Mouse (Mus musculus) hindbrain, embryonic 11.5 days (tissue): ENCODE data around the gene 4933430I17Rik. TPM values are rescaled to one million over a fixed set of nuclear protein-coding genes. Genes with fewer than 3 reads are reported as not detected.
"Not testable (repeated sequence)": the region's sequence is repeated elsewhere in the genome, so short reads cannot be mapped to it uniquely, and the experiment has no call there.

Experiments
- ATAC-seq: fragments of 200-750 bp; cut with Nextera tagmentation; 2 replicates; pipeline ENCODE4 v1.8.0; 2017; ENCODE audit warnings: mild to moderate bottlenecking, moderate TSS enrichment, moderate library complexity; ENCODE audit not compliant: low FRiP score
- DNase-seq: peaks from one replicate; pipeline ENCODE4 v3.0.0-alpha.2; 2015; ENCODE audit warnings: low spot score
- H3K27ac ChIP-seq: fragments of 300-500 bp; sonication (generic); 2 replicates; pipeline ENCODE4 v1.5.1; 2014; ENCODE audit warnings: mild to moderate bottlenecking, low read depth, low read length
- H3K27me3 ChIP-seq: fragments of 300-500 bp; sonication (generic); 2 replicates; pipeline ENCODE4 v1.6.1; 2014; ENCODE audit warnings: mild to moderate bottlenecking, low read length, moderate library complexity, mixed read lengths; ENCODE audit not compliant: control insufficient read depth, insufficient read depth
- H3K36me3 ChIP-seq: fragments of 300-500 bp; sonication (generic); 2 replicates; pipeline ENCODE4 v1.6.1; 2014; ENCODE audit warnings: mild to moderate bottlenecking, low read length, moderate library complexity, mixed read lengths; ENCODE audit not compliant: control insufficient read depth, insufficient read depth
- H3K4me1 ChIP-seq: fragments of 300-500 bp; sonication (generic); replicated peaks from 2 replicates; pipeline ENCODE4 v1.6.1; 2014; ENCODE audit warnings: low read length, mixed read lengths; ENCODE audit not compliant: control insufficient read depth, insufficient read depth
- H3K4me2 ChIP-seq: fragments of 300-500 bp; sonication (generic); replicated peaks from 2 replicates; pipeline ENCODE4 v1.6.1; 2014; ENCODE audit warnings: mild to moderate bottlenecking, low read depth, low read length
- H3K4me3 ChIP-seq: fragments of 300-500 bp; sonication (generic); 2 replicates; pipeline ENCODE4 v1.5.1; 2014; ENCODE audit warnings: low read depth, low read length
- H3K9ac ChIP-seq: fragments of 300-500 bp; sonication (generic); 2 replicates; pipeline ENCODE4 v1.6.1; 2014; ENCODE audit warnings: low read depth, low read length
- H3K9me3 ChIP-seq: fragments of 300-500 bp; sonication (generic); 2 replicates; pipeline ENCODE4 v1.6.1; 2016; ENCODE audit warnings: low read length; ENCODE audit not compliant: control insufficient read depth
- WGBS: fragments of 180-500 bp; shearing (Covaris S2); extraction: QIAGEN DNeasy Blood & Tissue Kit; methylation state at CpG from one replicate; pipeline ENCODE4 v1.1.7; 2014; 5-methylcytosine and 5-hydroxymethylcytosine counted together
- polyA plus RNA-seq: library from polyadenylated mRNA; unstranded; fragments of >200 nt; fragmentation: Nextera tagmentation; extraction: Ambion mirVana; gene quantifications from 2 replicates; pipeline ENCODE4 v1.2.1, GENCODE M21; 2014

The 4933430I17Rik gene
- polyA plus RNA-seq, 1 experiment from 2014 or later, result 1.8 TPM

DNA sequence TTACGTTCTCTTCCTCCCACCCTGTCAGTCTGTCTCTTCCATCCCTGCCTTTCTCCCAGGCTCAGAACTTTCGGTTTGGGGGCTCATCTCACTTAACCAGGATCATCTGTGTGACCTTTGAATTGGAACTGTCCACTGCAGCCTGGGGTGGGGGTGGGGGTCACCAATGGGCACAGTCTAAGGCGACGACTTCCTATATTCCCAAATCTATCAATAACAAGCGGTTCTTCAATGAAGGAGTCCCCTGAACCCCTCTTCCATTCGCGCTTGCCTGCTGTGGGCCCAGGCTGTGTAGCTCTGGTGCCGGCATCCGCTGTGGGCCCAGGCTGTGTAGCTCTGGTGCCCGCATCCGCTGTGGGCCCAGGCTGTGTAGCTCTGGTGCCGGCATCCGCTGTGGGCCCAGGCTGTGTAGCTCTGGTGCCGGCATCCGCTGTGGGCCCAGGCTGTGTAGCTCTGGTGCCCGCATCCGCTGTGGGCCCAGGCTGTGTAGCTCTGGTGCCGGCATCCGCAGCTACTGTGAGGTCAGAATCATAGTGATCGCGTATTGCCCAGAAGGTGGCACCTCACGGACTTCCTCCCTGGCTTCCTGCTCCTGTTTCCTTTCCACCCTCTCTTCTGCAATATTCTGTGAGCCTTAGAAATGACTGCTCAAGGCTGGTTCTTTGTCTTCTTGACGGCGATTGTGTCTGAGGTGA is 68.5 kb downstream of the 4933430I17Rik start:
- H3K9me3 ChIP-seq, ATAC-seq, H3K4me3 ChIP-seq, H3K9ac ChIP-seq, H3K27me3 ChIP-seq, H3K4me2 ChIP-seq, H3K27ac ChIP-seq, DNase-seq, H3K36me3 ChIP-seq, H3K4me1 ChIP-seq: not testable (repeated sequence)
- WGBS, result 94% methylated on average over 24 of the region's 24 CpGs

DNA sequence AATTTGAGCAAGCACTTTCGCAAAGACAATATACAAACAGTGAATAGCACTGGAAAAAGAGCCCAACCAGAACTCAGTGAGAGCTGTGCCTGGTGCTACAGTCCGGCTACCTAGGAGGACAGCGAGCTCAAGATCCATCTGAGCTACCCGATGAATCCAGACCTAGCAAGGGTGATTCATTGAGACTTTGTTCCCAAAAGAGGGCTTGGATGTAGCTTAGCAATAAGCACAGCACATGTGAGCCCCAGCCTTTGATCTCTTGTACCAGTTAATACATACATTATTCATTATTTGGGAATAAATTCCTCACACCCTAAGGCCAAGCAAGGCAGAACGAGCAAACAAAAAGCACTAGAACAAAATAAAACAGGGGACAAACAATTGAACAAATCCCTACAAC is 69.3 kb downstream of the 4933430I17Rik start:
- H3K9ac ChIP-seq, result no peak overlapping the region
- H3K36me3 ChIP-seq, result no peaks in the 10 kb centered on the region
- peak; percentile 15 for DNase-seq
- H3K4me2 ChIP-seq, result no peak overlapping the region
- ATAC-seq, result no peak
- no peaks in the 10 kb centered on the region for H3K27me3 ChIP-seq
- no peak overlapping the region for H3K27ac ChIP-seq
- H3K4me3 ChIP-seq, result no peak overlapping the region
- 64% methylated on average over 5 of the region's 5 CpGs for WGBS
- H3K4me1 ChIP-seq, result peaks cover 4% of the 10 kb centered on the region; the same call in 1 of the 2 replicates
- H3K9me3 ChIP-seq, result no peaks in the 10 kb centered on the region

DNA sequence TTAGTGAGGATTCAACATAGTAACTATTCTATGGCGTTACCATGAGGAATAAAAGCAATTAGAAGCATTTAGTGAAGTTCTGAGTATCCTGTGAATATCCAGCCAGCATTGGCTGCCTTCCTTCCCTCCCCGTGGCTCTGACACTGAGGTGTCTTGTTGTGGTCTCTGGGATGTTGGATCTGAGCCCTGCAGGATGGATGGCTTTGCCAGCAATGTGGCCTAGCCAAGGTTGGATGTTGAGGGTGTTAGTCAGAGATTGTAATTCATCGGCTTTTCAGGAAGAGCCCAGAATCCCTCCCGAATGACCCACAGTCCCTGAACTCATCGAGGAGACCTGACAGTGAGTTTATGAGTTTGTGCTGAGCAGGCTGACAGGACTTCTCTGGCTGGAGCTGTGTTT is 70.9 kb downstream of the 4933430I17Rik start:
- Histone ChIP-seq H3K4me2 (no peak overlapping the region), H3K4me3 (no peak overlapping the region), H3K27ac (no peak overlapping the region), H3K9me3 (no peaks in the 10 kb centered on the region), H3K4me1 (peaks cover 4% of the 10 kb centered on the region; the same call in 1 of the 2 replicates), H3K27me3 (no peaks in the 10 kb centered on the region), H3K9ac (no peak overlapping the region), H3K36me3 (no peaks in the 10 kb centered on the region)
- ATAC-seq (no peak), DNase-seq (no peak)
- 87% methylated on average over 5 of the region's 5 CpGs for WGBS

Other genes starting within 250 kb of the 4933430I17Rik start
- 21.2 and 22.8 TPM in 2 replicates for gene Fkbp15, start 164.8 kb upstream of the 4933430I17Rik start, polyA plus RNA-seq
- gene Slc31a1, start 164.6 kb upstream of the 4933430I17Rik start, polyA plus RNA-seq, result 45.0 and 49.8 TPM in 2 replicates
- gene Cdc26, start 116.7 kb upstream of the 4933430I17Rik start, polyA plus RNA-seq, result 177 and 178 TPM in 2 replicates
- gene Prpf4, start 116.6 kb upstream of the 4933430I17Rik start, polyA plus RNA-seq, result 25.5 and 28.1 TPM in 2 replicates
- gene Rnf183, start 90.1 kb upstream of the 4933430I17Rik start, polyA plus RNA-seq, result not detected in 2 replicates
- 6.4 and 6.9 TPM in 2 replicates for gene Wdr31, start 54.5 kb upstream of the 4933430I17Rik start, polyA plus RNA-seq
- gene Bspry, start 45.3 kb upstream of the 4933430I17Rik start, polyA plus RNA-seq, result 0.94 and 1.0 TPM in 2 replicates
- 13.7 and 16.7 TPM in 2 replicates for gene Hdhd3, start 21.9 kb upstream of the 4933430I17Rik start, polyA plus RNA-seq
- 77.5 and 80.1 TPM in 2 replicates for gene Alad, start 5.5 kb upstream of the 4933430I17Rik start, polyA plus RNA-seq
- 116 and 117 TPM in 2 replicates for gene Pole3, start 301 bp upstream of the 4933430I17Rik start, polyA plus RNA-seq
- 31.3 and 33.2 TPM in 2 replicates for gene Rgs3, start 34.5 kb downstream of the 4933430I17Rik start, polyA plus RNA-seq